9 mouse cellular contexts compared by ENCODE assay signal in the genomic region with DNA sequence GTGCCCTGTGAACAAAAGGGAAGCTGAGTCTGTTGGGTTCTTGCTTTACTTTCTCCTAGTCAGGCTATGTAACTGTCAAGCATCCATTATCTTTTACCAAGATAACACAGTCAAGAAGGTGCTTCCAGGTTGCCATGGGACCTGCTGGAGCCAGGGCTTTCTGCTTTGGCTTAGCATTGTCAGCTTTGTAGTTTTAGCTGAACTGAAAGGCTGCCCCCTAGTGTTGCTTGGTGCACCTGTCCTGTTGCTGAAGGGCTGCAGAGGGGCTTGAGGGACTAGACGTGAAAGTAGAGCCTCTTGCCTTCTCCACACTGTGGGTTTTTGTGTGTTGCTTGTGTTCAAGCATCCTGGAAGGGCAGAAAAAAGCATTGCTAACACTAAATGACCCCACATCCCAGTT.
A peak's percentile ranks its signal among the peaks of the same experiment; 100 is the strongest.
DNase-seq lines count a peak whose midpoint lies in the region; ATAC-seq and TF ChIP-seq lines count a peak whose summit lies in the region.
"Had no signal": no experiment of that assay in that cellular context is flagged by ENCODE, and none has a peak within 500 bp of the region (broad histone marks: within the 10 kb centered on the region; RNA-seq: fewer than 3 reads in every experiment).

No protein-coding gene starts in this region.

- TF ChIP-seq POLR2A in lung, adult 2 months (IDR thresholded peaks at IDR 0.05; ENCODE audit: borderline replicate concordance, extremely low read depth, low read depth, low read length): no peak
- no peak for TF ChIP-seq POLR2A in cortical plate, adult 2 months (IDR thresholded peaks at IDR 0.05; ENCODE audit: extremely low read depth, insufficient read depth, low read length)

- WGBS in lung, adult 2 months: 30% methylated on average over 1 of the region's 1 CpGs

- peak; percentile 54 for TF ChIP-seq CTCF in lung, adult 2 months (IDR thresholded peaks at IDR 0.05; ENCODE audit: insufficient read depth, low read length)
- peak; percentile 51 for TF ChIP-seq CTCF in cortical plate, adult 2 months (IDR thresholded peaks at IDR 0.05; ENCODE audit: extremely low read depth, insufficient read depth, low read length)

- no peak overlapping the region for H3K27ac ChIP-seq in cortical plate, adult 2 months (ENCODE audit: insufficient read depth, low read length)
- H3K27ac ChIP-seq: limb, embryonic 15.5 days had no signal

- H3K4me1 ChIP-seq in lung, adult 2 months (ENCODE audit: control insufficient read depth, insufficient read depth, low read length): no peaks in the 10 kb centered on the region
- no peaks in the 10 kb centered on the region for H3K4me1 ChIP-seq in cortical plate, adult 2 months (ENCODE audit: control insufficient read depth, insufficient read depth, low read length)
- H3K4me1 ChIP-seq: limb, embryonic 15.5 days had no signal

- no peak for ATAC-seq in erythroblast, adult 5-6 weeks (replicated peaks; ENCODE audit: low FRiP score, poor library complexity, severe bottlenecking)

- no peak overlapping the region for H3K4me3 ChIP-seq in lung, adult 2 months (replicated peaks; ENCODE audit: extremely low read depth, low read depth, low read length)
- H3K4me3 ChIP-seq in cortical plate, adult 2 months (ENCODE audit: insufficient read depth, low read length): no peak overlapping the region
- H3K4me3 ChIP-seq: limb, embryonic 15.5 days had no signal

- DNase-seq in cerebellum, adult 8-10 months: peak; percentile 16
- DNase-seq in cerebellum, adult 9-10 months: no peak
- peak; percentile 2 for DNase-seq in lung, adult 2 months
- DNase-seq in lung, adult 18-20 months: no peak
- peak; percentile 35 to 60 for DNase-seq in layer of hippocampus, adult 18-20 months (ENCODE audit: low spot score in 2 of 2)
- DNase-seq in right cerebral cortex, adult 2 months (ENCODE audit: low spot score in 2 of 2): peak; percentile 27 to 49

Comparison
In these comparisons a context has a peak if more than half of its experiments do, and no peak if none do; other contexts are left out.
1. DNase-seq: peak in cerebellum, adult 8-10 months (single experiment), lung, adult 2 months (single experiment), layer of hippocampus, adult 18-20 months (2 of 2) and right cerebral cortex, adult 2 months (2 of 2); none in cerebellum, adult 9-10 months (single experiment) and lung, adult 18-20 months (0 of 2).